17 mouse cellular contexts compared by ENCODE assay signal in the genomic region with DNA sequence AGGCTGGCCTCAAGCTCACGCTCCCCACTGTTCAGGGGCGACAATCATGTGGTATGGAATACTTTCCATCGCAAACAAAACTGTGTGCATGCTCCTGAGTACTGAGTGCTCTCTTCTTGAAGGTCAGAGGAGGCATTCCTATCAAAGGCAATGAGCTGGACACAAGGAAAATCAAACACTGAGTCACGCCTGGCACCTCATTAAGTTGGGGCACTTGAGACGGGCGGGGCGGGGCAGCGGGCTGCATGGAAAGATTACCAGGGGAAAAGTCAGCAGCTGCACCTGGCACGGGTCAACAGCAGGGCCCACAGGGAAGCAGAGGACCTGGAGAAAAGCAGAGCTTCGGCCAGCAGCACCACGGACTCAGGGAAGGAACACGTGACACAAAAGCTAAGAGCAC. TPM values are rescaled to one million over a fixed set of nuclear protein-coding genes. Genes with fewer than 3 reads are reported as not detected.
A peak's percentile ranks its signal among the peaks of the same experiment; 100 is the strongest.
DNase-seq lines count a peak whose midpoint lies in the region; ATAC-seq lines count a peak whose summit lies in the region.
"Had no signal": no experiment of that assay in that cellular context is flagged by ENCODE, and none has a peak within 500 bp of the region (broad histone marks: within the 10 kb centered on the region; RNA-seq: fewer than 3 reads in every experiment).

No protein-coding gene starts in this region.

- H3K9ac ChIP-seq in limb, embryonic 11.5 days (ENCODE audit: low read length), result 0 out of 2 replicates have a peak overlapping the region, but pooled peaks have one; percentile 4
- no peak overlapping the region for H3K9ac ChIP-seq in kidney, embryonic 15.5 days
- no peak overlapping the region for H3K9ac ChIP-seq in lung, embryonic 15.5 days
- H3K9ac ChIP-seq in stomach, embryonic 15.5 days, result no peak overlapping the region
- H3K9ac ChIP-seq: heart, embryonic 13.5 days; hindbrain, embryonic 15.5 days; liver, embryonic 15.5 days; midbrain, embryonic 15.5 days had no signal

- H3K27me3 ChIP-seq in limb, embryonic 11.5 days (ENCODE audit: control insufficient read depth, insufficient read depth, low read length), result no peaks in the 10 kb centered on the region
- H3K27me3 ChIP-seq in limb, embryonic 10.5 days (ENCODE audit: low read depth, poor library complexity, severe bottlenecking), result no peaks in the 10 kb centered on the region
- H3K27me3 ChIP-seq in kidney, embryonic 15.5 days, result no peaks in the 10 kb centered on the region
- H3K27me3 ChIP-seq in lung, embryonic 15.5 days, result no peaks in the 10 kb centered on the region
- H3K27me3 ChIP-seq in stomach, embryonic 15.5 days (replicated peaks), result no peaks in the 10 kb centered on the region
- H3K27me3 ChIP-seq: CH12.LX; heart, embryonic 13.5 days; hindbrain, embryonic 15.5 days; midbrain, embryonic 15.5 days had no signal

- no peaks in the 10 kb centered on the region for H3K36me3 ChIP-seq in limb, embryonic 11.5 days (ENCODE audit: control insufficient read depth, insufficient read depth, low read length)
- H3K36me3 ChIP-seq in limb, embryonic 10.5 days, result no peaks in the 10 kb centered on the region
- H3K36me3 ChIP-seq in kidney, embryonic 15.5 days, result 0 out of 2 replicates have a peak, but pooled peaks cover 2% of the 10 kb centered on the region
- no peaks in the 10 kb centered on the region for H3K36me3 ChIP-seq in lung, embryonic 15.5 days
- H3K36me3 ChIP-seq in stomach, embryonic 15.5 days, result 0 out of 2 replicates have a peak, but pooled peaks cover 3% of the 10 kb centered on the region
- H3K36me3 ChIP-seq: hindbrain, embryonic 15.5 days; liver, embryonic 15.5 days; midbrain, embryonic 15.5 days had no signal

- ATAC-seq in limb, embryonic 11.5 days (ENCODE audit: insufficient number of reproducible peaks, low FRiP score, low TSS enrichment, low read depth), result no peak
- ATAC-seq in kidney, embryonic 15.5 days (replicated peaks; ENCODE audit: low FRiP score), result 0 out of 2 replicates have a peak, but pooled peaks have one; percentile 33
- peak; percentile 62; the same call in 1 of the 2 replicates for ATAC-seq in lung, embryonic 15.5 days (ENCODE audit: borderline replicate concordance, extremely low read depth, low FRiP score, low TSS enrichment)
- ATAC-seq in stomach, embryonic 15.5 days (ENCODE audit: insufficient read depth, low FRiP score, low read depth), result peak; percentile 86
- ATAC-seq: forebrain, embryonic 16.5 days; midbrain, embryonic 15.5 days had no signal

- WGBS in limb, embryonic 11.5 days, result 83% methylated on average over 12 of the region's 12 CpGs
- 85% methylated on average over 12 of the region's 12 CpGs for WGBS in limb, embryonic 10.5 days
- WGBS in kidney, embryonic 15.5 days, result 59% methylated on average over 12 of the region's 12 CpGs
- WGBS in lung, embryonic 15.5 days, result 49% methylated on average over 12 of the region's 12 CpGs
- WGBS in stomach, embryonic 15.5 days, result 65% methylated on average over 12 of the region's 12 CpGs

- H3K9me3 ChIP-seq in limb, embryonic 11.5 days (ENCODE audit: control insufficient read depth, low read length), result no peaks in the 10 kb centered on the region
- H3K9me3 ChIP-seq in limb, embryonic 10.5 days (replicated peaks), result no peaks in the 10 kb centered on the region
- no peaks in the 10 kb centered on the region for H3K9me3 ChIP-seq in kidney, embryonic 15.5 days (replicated peaks)
- no peaks in the 10 kb centered on the region for H3K9me3 ChIP-seq in lung, embryonic 15.5 days
- H3K9me3 ChIP-seq in stomach, embryonic 15.5 days, result no peaks in the 10 kb centered on the region
- H3K9me3 ChIP-seq: heart, embryonic 13.5 days; hindbrain, embryonic 15.5 days; liver, embryonic 15.5 days; midbrain, embryonic 15.5 days had no signal

- no peak overlapping the region for H3K27ac ChIP-seq in limb, embryonic 11.5 days (replicated peaks; ENCODE audit: low read depth, low read length)
- H3K27ac ChIP-seq in limb, embryonic 10.5 days, result no peak overlapping the region
- H3K27ac ChIP-seq in kidney, embryonic 15.5 days, result peak overlapping the region; percentile 66
- H3K27ac ChIP-seq in lung, embryonic 15.5 days, result peak overlapping the region; percentile 44
- peak overlapping the region; percentile 71 for H3K27ac ChIP-seq in stomach, embryonic 15.5 days
- H3K27ac ChIP-seq: heart, embryonic 13.5 days; hindbrain, embryonic 15.5 days; liver, embryonic 15.5 days; midbrain, embryonic 15.5 days had no signal

- no peak for DNase-seq in limb, embryonic 11.5 days (ENCODE audit: low spot score)
- DNase-seq in limb, embryonic 10.5 days (ENCODE audit: low spot score), result no peak
- no peak for DNase-seq in urinary bladder, postnatal 25 days (ENCODE audit: low spot score)
- no peak for DNase-seq in layer of hippocampus, postnatal 14 days (ENCODE audit: low spot score in 2 of 2)
- DNase-seq in T-cell, adult 2 months (ENCODE audit: low spot score), result no peak
- DNase-seq: cerebellum, adult 11 months; gastrocnemius, postnatal 25 days; left cerebral cortex, postnatal 4 days had no signal

- no peak overlapping the region for H3K4me3 ChIP-seq in limb, embryonic 11.5 days (ENCODE audit: low read depth, low read length)
- H3K4me3 ChIP-seq in limb, embryonic 10.5 days, result no peak overlapping the region
- no peak overlapping the region for H3K4me3 ChIP-seq in kidney, embryonic 15.5 days (replicated peaks)
- H3K4me3 ChIP-seq in lung, embryonic 15.5 days, result no peak overlapping the region
- no peak overlapping the region for H3K4me3 ChIP-seq in stomach, embryonic 15.5 days (replicated peaks)
- H3K4me3 ChIP-seq: heart, embryonic 13.5 days; hindbrain, embryonic 15.5 days; liver, embryonic 15.5 days; midbrain, embryonic 15.5 days had no signal

- H3K4me1 ChIP-seq in limb, embryonic 11.5 days (ENCODE audit: control insufficient read depth, insufficient read depth, low read length), result no peaks in the 10 kb centered on the region
- H3K4me1 ChIP-seq in limb, embryonic 10.5 days, result no peaks in the 10 kb centered on the region
- H3K4me1 ChIP-seq in kidney, embryonic 15.5 days, result peaks cover 14% of the 10 kb centered on the region; the same call in 1 of the 2 replicates
- H3K4me1 ChIP-seq in lung, embryonic 15.5 days, result peaks cover 11% of the 10 kb centered on the region
- no peaks in the 10 kb centered on the region for H3K4me1 ChIP-seq in stomach, embryonic 15.5 days
- H3K4me1 ChIP-seq: hindbrain, embryonic 15.5 days; liver, embryonic 15.5 days; midbrain, embryonic 15.5 days had no signal

- H3K4me2 ChIP-seq in limb, embryonic 11.5 days (ENCODE audit: low read depth, severe bottlenecking), result no peak overlapping the region
- H3K4me2 ChIP-seq in kidney, embryonic 15.5 days, result no peak overlapping the region
- no peak overlapping the region; the same call in 1 of the 2 replicates for H3K4me2 ChIP-seq in lung, embryonic 15.5 days
- no peak overlapping the region for H3K4me2 ChIP-seq in stomach, embryonic 15.5 days
- H3K4me2 ChIP-seq: heart, embryonic 13.5 days; hindbrain, embryonic 15.5 days; liver, embryonic 15.5 days; midbrain, embryonic 15.5 days had no signal

RNA-seq across cellular contexts. Expression of a gene that starts 17.6 kb away (rescaled TPM):
- 3.5 and 4.7 TPM in 2 replicates for polyA plus RNA-seq in limb, embryonic 11.5 days (2014; fragmentation: Nextera tagmentation; extraction: Ambion mirVana)
- 2.0 and 4.2 TPM in 2 replicates for polyA plus RNA-seq in limb, embryonic 10.5 days (2016; fragmentation: Nextera tagmentation; extraction: Ambion mirVana)
- 9.0 and 9.3 TPM in 2 replicates for polyA plus RNA-seq in kidney, embryonic 15.5 days (2015; fragmentation: Nextera tagmentation; extraction: Ambion mirVana)
- polyA plus RNA-seq in lung, embryonic 15.5 days (2015; fragmentation: Nextera tagmentation; extraction: Ambion mirVana), result 13.1 and 13.3 TPM in 2 replicates
- polyA plus RNA-seq in stomach, embryonic 15.5 days (2015; fragmentation: Nextera tagmentation; extraction: Ambion mirVana), result 118 and 143 TPM in 2 replicates
- total RNA-seq in layer of hippocampus, postnatal 14 days (2021), result 100 to 1,000 TPM; 147 to 158 TPM

RNA-seq across cellular contexts. Expression of a gene that starts 18.9 kb away (rescaled TPM):
- polyA plus RNA-seq in limb, embryonic 11.5 days (2014; fragmentation: Nextera tagmentation; extraction: Ambion mirVana), result 25.7 and 26.0 TPM in 2 replicates
- polyA plus RNA-seq in limb, embryonic 10.5 days (2016; fragmentation: Nextera tagmentation; extraction: Ambion mirVana), result 21.5 and 28.0 TPM in 2 replicates
- polyA plus RNA-seq in kidney, embryonic 15.5 days (2015; fragmentation: Nextera tagmentation; extraction: Ambion mirVana), result 49.6 and 52.7 TPM in 2 replicates
- polyA plus RNA-seq in lung, embryonic 15.5 days (2015; fragmentation: Nextera tagmentation; extraction: Ambion mirVana), result 44.4 and 44.7 TPM in 2 replicates
- polyA plus RNA-seq in stomach, embryonic 15.5 days (2015; fragmentation: Nextera tagmentation; extraction: Ambion mirVana), result 73.6 and 75.6 TPM in 2 replicates
- total RNA-seq in layer of hippocampus, postnatal 14 days (2021), result 10 to 100 TPM; 24.8 to 31.5 TPM

RNA-seq across cellular contexts. Expression of a gene that starts 22.4 kb away (rescaled TPM):
- 1.1 and 1.8 TPM in 2 replicates for polyA plus RNA-seq in limb, embryonic 11.5 days (2014; fragmentation: Nextera tagmentation; extraction: Ambion mirVana)
- polyA plus RNA-seq in limb, embryonic 10.5 days (2016; fragmentation: Nextera tagmentation; extraction: Ambion mirVana), result 1.3 and 1.5 TPM in 2 replicates
- polyA plus RNA-seq in kidney, embryonic 15.5 days (2015; fragmentation: Nextera tagmentation; extraction: Ambion mirVana), result 9.2 and 9.4 TPM in 2 replicates
- 11.7 and 12.8 TPM in 2 replicates for polyA plus RNA-seq in lung, embryonic 15.5 days (2015; fragmentation: Nextera tagmentation; extraction: Ambion mirVana)
- 27.2 and 32.1 TPM in 2 replicates for polyA plus RNA-seq in stomach, embryonic 15.5 days (2015; fragmentation: Nextera tagmentation; extraction: Ambion mirVana)
- total RNA-seq in layer of hippocampus, postnatal 14 days (2021), result 10 to 100 TPM; 56.1 to 69.6 TPM

RNA-seq across cellular contexts. Expression of a gene that starts 26.3 kb away (rescaled TPM):
- polyA plus RNA-seq in limb, embryonic 11.5 days (2014; fragmentation: Nextera tagmentation; extraction: Ambion mirVana), result 0.27 and 1.1 TPM in 2 replicates
- 0.53 and 0.58 TPM in 2 replicates for polyA plus RNA-seq in limb, embryonic 10.5 days (2016; fragmentation: Nextera tagmentation; extraction: Ambion mirVana)
- 0.55 and 0.67 TPM in 2 replicates for polyA plus RNA-seq in kidney, embryonic 15.5 days (2015; fragmentation: Nextera tagmentation; extraction: Ambion mirVana)
- 0.39 and 0.78 TPM in 2 replicates for polyA plus RNA-seq in lung, embryonic 15.5 days (2015; fragmentation: Nextera tagmentation; extraction: Ambion mirVana)
- 121 and 146 TPM in 2 replicates for polyA plus RNA-seq in stomach, embryonic 15.5 days (2015; fragmentation: Nextera tagmentation; extraction: Ambion mirVana)
- under 1 TPM in 1 of 2 experiments, not detected in 1; 0.18 TPM for total RNA-seq in layer of hippocampus, postnatal 14 days (2021)
- total RNA-seq: gastrocnemius, postnatal 25 days had no signal
- polyA plus RNA-seq: forebrain, embryonic 16.5 days had no signal

RNA-seq across cellular contexts. Expression of a gene that starts 27.5 kb away (rescaled TPM):
- 146 and 153 TPM in 2 replicates for polyA plus RNA-seq in limb, embryonic 11.5 days (2014; fragmentation: Nextera tagmentation; extraction: Ambion mirVana)
- 136 and 137 TPM in 2 replicates for polyA plus RNA-seq in limb, embryonic 10.5 days (2016; fragmentation: Nextera tagmentation; extraction: Ambion mirVana)
- polyA plus RNA-seq in kidney, embryonic 15.5 days (2015; fragmentation: Nextera tagmentation; extraction: Ambion mirVana), result 106 and 110 TPM in 2 replicates
- 88.3 and 90.1 TPM in 2 replicates for polyA plus RNA-seq in lung, embryonic 15.5 days (2015; fragmentation: Nextera tagmentation; extraction: Ambion mirVana)
- 91.1 and 97.0 TPM in 2 replicates for polyA plus RNA-seq in stomach, embryonic 15.5 days (2015; fragmentation: Nextera tagmentation; extraction: Ambion mirVana)
- 10 to 100 TPM; 84.5 to 90.3 TPM for total RNA-seq in layer of hippocampus, postnatal 14 days (2021)

Comparison
In these comparisons a context has a peak if more than half of its experiments do, and no peak if none do; other contexts are left out.
1. H3K27ac ChIP-seq: peak in kidney, embryonic 15.5 days (single experiment), lung, embryonic 15.5 days (single experiment) and stomach, embryonic 15.5 days (single experiment); none in limb, embryonic 11.5 days (single experiment) and limb, embryonic 10.5 days (single experiment).